Mouse (Mus musculus) cortical plate, adult 2 months (tissue): Measurements from ENCODE around the gene Arl13a. TPM values are rescaled to one million over a fixed set of nuclear protein-coding genes. Genes with fewer than 3 reads are reported as not detected.

Experiments
- H3K27ac ChIP-seq: fragments of 200-500 bp; 2 replicates; pipeline ENCODE4 v1.5.1; 2012; ENCODE audit warnings: low read length, control low read depth, inconsistent platforms; ENCODE audit not compliant: insufficient read depth
- H3K4me1 ChIP-seq: fragments of 200-500 bp; 2 replicates; pipeline ENCODE4 v1.6.1; 2011; ENCODE audit warnings: low read length; ENCODE audit not compliant: control insufficient read depth, insufficient read depth
- H3K4me3 ChIP-seq: fragments of 200-500 bp; 2 replicates; pipeline ENCODE4 v1.5.1; 2011; ENCODE audit warnings: mild to moderate bottlenecking, low read length, control low read depth; ENCODE audit not compliant: insufficient read depth
- CTCF ChIP-seq: fragments of 200-500 bp; IDR thresholded peaks from 2 replicates; pipeline ENCODE4 v1.5.1; 2011; ENCODE audit warnings: mild to moderate bottlenecking, control low read depth, low read length; ENCODE audit not compliant: insufficient read depth; ENCODE audit errors: extremely low read depth
- POLR2A ChIP-seq: fragments of 200-500 bp; IDR thresholded peaks from 2 replicates; pipeline ENCODE4 v1.6.1; 2011; ENCODE audit warnings: mild to moderate bottlenecking, low read length, control low read depth; ENCODE audit not compliant: insufficient read depth; ENCODE audit errors: extremely low read depth
- polyA plus RNA-seq: library from polyadenylated mRNA; depleted of rRNA; stranded (reverse); fragments of >200 nt; gene quantifications from 2 replicates; pipeline ENCODE4 v1.2.3, GENCODE M21; 2012; rRNA removed

Arl13a gene
- polyA plus RNA-seq, 1 experiment: not detected

GRCm38 (mm10) chrX:134208491-134208890 is 21.2 kb downstream of the Arl13a start:
- TF ChIP-seq CTCF: no peak
- TF ChIP-seq POLR2A: no peak
- no peak overlapping the region for H3K27ac ChIP-seq
- H3K4me3 ChIP-seq: no peak overlapping the region
- no peaks in the 10 kb centered on the region for H3K4me1 ChIP-seq

GRCm38 (mm10) chrX:134211151-134211642 is 23.9 kb downstream of the Arl13a start:
- TF ChIP-seq POLR2A (no peak), CTCF (no peak)
- Histone ChIP-seq H3K4me1 (no peaks in the 10 kb centered on the region), H3K27ac (no peak overlapping the region), H3K4me3 (no peak overlapping the region)

DNA sequence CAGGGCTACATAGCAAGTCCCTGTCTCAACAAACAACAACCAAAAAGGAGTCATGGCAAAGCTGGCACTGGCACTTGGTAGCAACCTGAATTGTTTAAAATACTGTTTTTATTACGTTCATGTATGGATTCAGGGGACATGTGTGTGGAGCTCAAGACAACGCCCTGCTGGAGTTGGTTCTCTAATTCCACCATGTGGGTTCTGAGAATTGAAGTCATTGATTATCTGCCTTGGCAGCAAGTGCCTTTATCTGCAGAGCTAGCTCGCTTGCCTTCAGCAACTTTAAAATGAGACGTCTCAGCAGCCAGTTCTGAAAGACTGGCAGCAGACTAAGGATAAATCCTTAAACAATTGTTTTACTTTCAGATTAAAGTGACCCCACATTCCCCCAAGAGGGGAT is 30.9 kb downstream of the Arl13a start:
- no peak for TF ChIP-seq POLR2A
- H3K27ac ChIP-seq: no peak overlapping the region
- no peak overlapping the region for H3K4me3 ChIP-seq
- no peaks in the 10 kb centered on the region for H3K4me1 ChIP-seq

GRCm38 (mm10) chrX:134220618-134221017 is 33.3 kb downstream of the Arl13a start:
- H3K4me3 ChIP-seq: no peak overlapping the region
- H3K27ac ChIP-seq: no peak overlapping the region
- no peaks in the 10 kb centered on the region for H3K4me1 ChIP-seq
- TF ChIP-seq CTCF: no peak
- no peak for TF ChIP-seq POLR2A

DNA sequence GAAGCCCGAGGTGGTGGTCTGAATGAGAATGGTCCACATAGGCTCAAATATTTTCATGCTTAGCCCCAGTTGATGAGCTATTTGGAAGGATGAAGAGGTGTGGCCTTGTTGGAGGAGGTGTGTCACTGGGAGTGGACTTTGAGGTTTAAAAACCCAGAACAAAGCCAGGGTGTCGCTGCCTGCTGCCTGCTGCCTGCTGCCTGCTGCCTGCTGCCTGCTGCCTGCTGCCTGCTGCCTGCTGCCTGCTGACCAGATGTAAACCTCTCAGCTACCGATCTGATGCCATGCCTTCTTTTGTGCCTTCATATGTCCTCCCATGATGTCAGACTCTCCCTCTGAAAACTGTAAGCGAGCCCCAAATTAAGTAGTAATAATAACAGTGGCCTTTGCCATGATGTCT is 34.6 kb downstream of the Arl13a start, which contains the start of gene Nox1:
Nox1 (minus strand) TSS at position 101 of the 400 bp plus-strand sequence.
- TF ChIP-seq CTCF: no peak
- no peak for TF ChIP-seq POLR2A
- Histone ChIP-seq H3K4me3 (no peak within 1 kb of the TSS), H3K27ac (no peak within 1 kb of the TSS), H3K4me1 (no peaks in the 10 kb centered on the region)

DNA sequence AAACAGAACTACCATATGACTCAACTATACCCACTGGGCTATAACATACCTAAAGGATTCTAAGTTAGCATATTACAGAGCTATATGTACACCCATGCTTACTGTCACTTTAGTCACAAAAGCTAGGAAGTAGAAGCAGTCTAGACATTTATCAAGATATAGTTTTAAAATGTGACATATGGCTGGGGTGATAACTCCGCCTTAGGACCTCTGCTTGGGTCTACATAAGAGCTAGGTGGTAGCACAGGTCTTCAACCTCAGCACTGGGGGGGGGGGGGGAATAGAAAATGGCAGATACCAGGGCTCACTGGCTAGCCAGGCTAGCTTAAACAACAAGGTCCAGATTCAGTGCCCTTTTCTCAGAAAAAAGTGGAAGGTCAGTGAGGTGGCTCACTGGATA is 45.7 kb downstream of the Arl13a start:
- TF ChIP-seq POLR2A (no peak), CTCF (no peak)
- Histone ChIP-seq H3K27ac (no peak overlapping the region), H3K4me1 (no peaks in the 10 kb centered on the region), H3K4me3 (no peak overlapping the region)

GRCm38 (mm10) chrX:134238266-134238665 is 51.0 kb downstream of the Arl13a start:
- TF ChIP-seq CTCF (no peak), POLR2A (no peak)

GRCm38 (mm10) chrX:134245946-134246345 is 58.6 kb downstream of the Arl13a start:
- no peak overlapping the region for H3K4me3 ChIP-seq
- H3K4me1 ChIP-seq: no peaks in the 10 kb centered on the region
- H3K27ac ChIP-seq: no peak overlapping the region
- TF ChIP-seq POLR2A (no peak), CTCF (no peak)

More at GRCm38 (mm10) chrX:134238266-134238665, 51.0 kb downstream of the Arl13a start:
- Histone ChIP-seq H3K4me1 (no peaks in the 10 kb centered on the region), H3K27ac (no peak overlapping the region), H3K4me3 (no peak overlapping the region)

DNA sequence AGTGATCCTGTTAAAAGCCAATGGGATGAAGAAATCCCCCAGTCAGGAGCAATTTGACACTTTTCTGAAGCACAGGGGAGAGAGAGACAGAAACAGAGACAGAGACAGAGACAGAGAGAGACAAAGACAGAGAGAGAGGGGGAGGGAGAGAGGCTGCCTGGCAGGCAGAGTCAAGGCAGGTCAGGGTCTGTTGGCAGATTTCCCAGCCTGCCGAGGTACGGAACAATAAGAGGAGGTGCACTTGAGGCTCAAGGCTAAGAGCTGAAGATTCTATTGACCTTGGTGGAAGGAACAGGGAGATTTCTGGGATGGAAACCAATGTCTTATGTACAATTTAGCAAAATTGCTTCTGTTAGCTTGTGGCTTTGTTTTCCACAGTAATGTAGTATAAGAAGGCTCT is 60.9 kb downstream of the Arl13a start:
- H3K4me3 ChIP-seq: no peak overlapping the region
- TF ChIP-seq POLR2A: no peak
- TF ChIP-seq CTCF: no peak
- H3K4me1 ChIP-seq: no peaks in the 10 kb centered on the region
- no peak overlapping the region for H3K27ac ChIP-seq

Other genes starting within 250 kb of the Arl13a start
- 0.35 and 0.42 TPM in 2 replicates for gene Sytl4, start 205.7 kb upstream of the Arl13a start, polyA plus RNA-seq
- gene Cstf2, start 128.3 kb upstream of the Arl13a start, polyA plus RNA-seq: 107 and 122 TPM in 2 replicates
- 1.7 and 2.6 TPM in 2 replicates for gene Xkrx, start 25.4 kb upstream of the Arl13a start, polyA plus RNA-seq
- gene Nox1, start 34.5 kb downstream of the Arl13a start, polyA plus RNA-seq: 0.06 and 0.38 TPM in 2 replicates
- gene Trmt2b, start 89.5 kb downstream of the Arl13a start, polyA plus RNA-seq: 8.7 and 9.8 TPM in 2 replicates
- gene Tmem35a, start 107.7 kb downstream of the Arl13a start, polyA plus RNA-seq: 40.7 and 43.7 TPM in 2 replicates
- 0.44 and 0.48 TPM in 2 replicates for gene Cenpi, start 120.6 kb downstream of the Arl13a start, polyA plus RNA-seq
- gene Drp2, start 217.1 kb downstream of the Arl13a start, polyA plus RNA-seq: 49.8 and 52.4 TPM in 2 replicates